Mouse (Mus musculus): ENCODE measurements around the gene Brip1. TPM values are rescaled to one million over a fixed set of nuclear protein-coding genes. Genes with fewer than 3 reads are reported as not detected.

Brip1 gene
- polyA plus RNA-seq, 1 experiment: 0.14 TPM

- WGBS: 52% methylated on average over 8 of the region's 8 CpGs
- Histone ChIP-seq H3K4me3 (replicated peaks; ENCODE audit: extremely low read depth, low read depth, low read length) (no peak overlapping the region), H3K4me1 (ENCODE audit: control insufficient read depth, insufficient read depth, low read length) (no peaks in the 10 kb centered on the region)
- TF ChIP-seq POLR2A (IDR thresholded peaks at IDR 0.05; ENCODE audit: borderline replicate concordance, extremely low read depth, low read depth, low read length) (no peak), CTCF (IDR thresholded peaks at IDR 0.05; ENCODE audit: insufficient read depth, low read length) (no peak)
- DNase-seq: no peak
Measured at GRCm38 (mm10) chr11:86050430-86051280, 150.3 kb downstream of the Brip1 start.

GRCm38 (mm10) chr11:86039994-86040393, 161.0 kb downstream of the Brip1 start:
- no peak overlapping the region for H3K4me3 ChIP-seq (replicated peaks; ENCODE audit: extremely low read depth, low read depth, low read length)
- TF ChIP-seq POLR2A (IDR thresholded peaks at IDR 0.05; ENCODE audit: borderline replicate concordance, extremely low read depth, low read depth, low read length): no peak
- TF ChIP-seq CTCF (IDR thresholded peaks at IDR 0.05; ENCODE audit: insufficient read depth, low read length): no peak
- 68% methylated on average over 5 of the region's 5 CpGs for WGBS
- DNase-seq: no peak
- H3K4me1 ChIP-seq (ENCODE audit: control insufficient read depth, insufficient read depth, low read length): no peaks in the 10 kb centered on the region

GRCm38 (mm10) chr11:86039355-86039754, 161.6 kb downstream of the Brip1 start:
- no peak overlapping the region for H3K4me3 ChIP-seq (replicated peaks; ENCODE audit: extremely low read depth, low read depth, low read length)
- WGBS: 82% methylated on average over 8 of the region's 8 CpGs
- no peak for TF ChIP-seq POLR2A (IDR thresholded peaks at IDR 0.05; ENCODE audit: borderline replicate concordance, extremely low read depth, low read depth, low read length)
- TF ChIP-seq CTCF (IDR thresholded peaks at IDR 0.05; ENCODE audit: insufficient read depth, low read length): no peak
- no peaks in the 10 kb centered on the region for H3K4me1 ChIP-seq (ENCODE audit: control insufficient read depth, insufficient read depth, low read length)
- no peak for DNase-seq

GRCm38 (mm10) chr11:86038701-86039100, 162.3 kb downstream of the Brip1 start:
- TF ChIP-seq CTCF (IDR thresholded peaks at IDR 0.05; ENCODE audit: insufficient read depth, low read length) (no peak), POLR2A (IDR thresholded peaks at IDR 0.05; ENCODE audit: borderline replicate concordance, extremely low read depth, low read depth, low read length) (no peak)
- 85% methylated on average over 13 of the region's 13 CpGs for WGBS
- H3K4me1 ChIP-seq (ENCODE audit: control insufficient read depth, insufficient read depth, low read length): no peaks in the 10 kb centered on the region
- DNase-seq: no peak
- H3K4me3 ChIP-seq (replicated peaks; ENCODE audit: extremely low read depth, low read depth, low read length): no peak overlapping the region

- Histone ChIP-seq H3K4me3 (replicated peaks; ENCODE audit: extremely low read depth, low read depth, low read length) (no peak overlapping the region), H3K4me1 (ENCODE audit: control insufficient read depth, insufficient read depth, low read length) (no peaks in the 10 kb centered on the region)
- TF ChIP-seq POLR2A (IDR thresholded peaks at IDR 0.05; ENCODE audit: borderline replicate concordance, extremely low read depth, low read depth, low read length): no peak
- TF ChIP-seq CTCF (IDR thresholded peaks at IDR 0.05; ENCODE audit: insufficient read depth, low read length): no peak
- DNase-seq: no peak
- 73% methylated on average over 4 of the region's 4 CpGs for WGBS
Measured at GRCm38 (mm10) chr11:86032910-86033309, 168.1 kb downstream of the Brip1 start.

- DNase-seq: no peak
- H3K4me1 ChIP-seq (ENCODE audit: control insufficient read depth, insufficient read depth, low read length): no peaks in the 10 kb centered on the region
- WGBS: 61% methylated on average over 5 of the region's 5 CpGs
- TF ChIP-seq POLR2A (IDR thresholded peaks at IDR 0.05; ENCODE audit: borderline replicate concordance, extremely low read depth, low read depth, low read length): no peak
- TF ChIP-seq CTCF (IDR thresholded peaks at IDR 0.05; ENCODE audit: insufficient read depth, low read length): no peak
- no peak overlapping the region for H3K4me3 ChIP-seq (replicated peaks; ENCODE audit: extremely low read depth, low read depth, low read length)
Measured at GRCm38 (mm10) chr11:86028034-86028433, 173.0 kb downstream of the Brip1 start.

- Histone ChIP-seq H3K4me3 (replicated peaks; ENCODE audit: extremely low read depth, low read depth, low read length) (no peak overlapping the region), H3K4me1 (ENCODE audit: control insufficient read depth, insufficient read depth, low read length) (no peaks in the 10 kb centered on the region)
- 41% methylated on average over 7 of the region's 7 CpGs for WGBS
- TF ChIP-seq POLR2A (IDR thresholded peaks at IDR 0.05; ENCODE audit: borderline replicate concordance, extremely low read depth, low read depth, low read length) (no peak), CTCF (IDR thresholded peaks at IDR 0.05; ENCODE audit: insufficient read depth, low read length) (no peak)
- DNase-seq: no peak
Measured at GRCm38 (mm10) chr11:86026556-86027194, 174.3 kb downstream of the Brip1 start.

- TF ChIP-seq CTCF (IDR thresholded peaks at IDR 0.05; ENCODE audit: insufficient read depth, low read length) (no peak), POLR2A (IDR thresholded peaks at IDR 0.05; ENCODE audit: borderline replicate concordance, extremely low read depth, low read depth, low read length) (no peak)
- H3K4me1 ChIP-seq (ENCODE audit: control insufficient read depth, insufficient read depth, low read length): no peaks in the 10 kb centered on the region
- WGBS: 36% methylated on average over 4 of the region's 4 CpGs
- H3K4me3 ChIP-seq (replicated peaks; ENCODE audit: extremely low read depth, low read depth, low read length): no peak overlapping the region
- DNase-seq: peak; percentile 10
Measured at GRCm38 (mm10) chr11:86022439-86022838, 178.6 kb downstream of the Brip1 start.

- Histone ChIP-seq H3K4me1 (ENCODE audit: control insufficient read depth, insufficient read depth, low read length) (no peaks in the 10 kb centered on the region), H3K4me3 (replicated peaks; ENCODE audit: extremely low read depth, low read depth, low read length) (no peak overlapping the region)
- TF ChIP-seq CTCF (IDR thresholded peaks at IDR 0.05; ENCODE audit: insufficient read depth, low read length) (no peak), POLR2A (IDR thresholded peaks at IDR 0.05; ENCODE audit: borderline replicate concordance, extremely low read depth, low read depth, low read length) (no peak)
- 64% methylated on average over 1 of the region's 1 CpGs for WGBS
- no peak for DNase-seq
Measured at GRCm38 (mm10) chr11:86020033-86020432, 181.0 kb downstream of the Brip1 start.
